Mouse (Mus musculus) gastrocnemius, postnatal 36 days (tissue): ENCODE measurements around the gene Hivep3. TPM values are rescaled to one million over a fixed set of nuclear protein-coding genes. Genes with fewer than 3 reads are reported as not detected.

Experiments
- DNase-seq, 2 experiments: peaks; one replicate each; pipeline ENCODE4 v3.0.0; 2022
- intact Hi-C: fragments of 180-260 bp; cut with DNase I; formaldehyde crosslinking; loops from one replicate; pipeline ENCODE4 v1.15.1; 2025
- total RNA-seq, 2 experiments: library from RNA; stranded (reverse); gene quantifications; 2 replicates each; pipeline ENCODE4 v1.2.3; 2021

Gene Hivep3
- total RNA-seq, 2 experiments from 2014 or later, result 2.2 to 3.5 TPM

GRCm38 (mm10) chr4:119814185-119815132 is 80.9 kb downstream of the Hivep3 start:
- intact Hi-C loops, result no loop called here
- no peak for DNase-seq

GRCm38 (mm10) chr4:119815133-119815792 is 81.7 kb downstream of the Hivep3 start:
- DNase-seq, result no peak
- intact Hi-C loops, result no loop called here

DNA sequence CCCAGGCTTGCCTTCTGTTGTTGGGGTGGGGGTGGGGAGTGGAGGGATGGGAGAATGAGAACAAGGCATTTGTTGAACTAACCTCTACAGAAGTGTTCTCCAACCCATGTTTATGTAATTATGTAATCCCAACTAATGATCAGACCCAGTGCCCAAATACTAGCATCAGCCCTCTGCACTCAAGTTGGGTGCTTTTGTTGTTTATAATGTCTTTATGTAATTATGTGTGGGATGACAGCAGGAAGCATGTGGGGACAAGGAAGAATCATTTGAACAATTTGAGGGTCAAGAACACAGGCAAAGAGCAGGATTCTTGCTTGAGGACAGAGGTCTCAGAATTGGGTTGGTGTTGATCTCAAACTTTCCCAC is 82.2 kb downstream of the Hivep3 start:
- no peak for DNase-seq
- intact Hi-C loops, result no loop called here

DNA sequence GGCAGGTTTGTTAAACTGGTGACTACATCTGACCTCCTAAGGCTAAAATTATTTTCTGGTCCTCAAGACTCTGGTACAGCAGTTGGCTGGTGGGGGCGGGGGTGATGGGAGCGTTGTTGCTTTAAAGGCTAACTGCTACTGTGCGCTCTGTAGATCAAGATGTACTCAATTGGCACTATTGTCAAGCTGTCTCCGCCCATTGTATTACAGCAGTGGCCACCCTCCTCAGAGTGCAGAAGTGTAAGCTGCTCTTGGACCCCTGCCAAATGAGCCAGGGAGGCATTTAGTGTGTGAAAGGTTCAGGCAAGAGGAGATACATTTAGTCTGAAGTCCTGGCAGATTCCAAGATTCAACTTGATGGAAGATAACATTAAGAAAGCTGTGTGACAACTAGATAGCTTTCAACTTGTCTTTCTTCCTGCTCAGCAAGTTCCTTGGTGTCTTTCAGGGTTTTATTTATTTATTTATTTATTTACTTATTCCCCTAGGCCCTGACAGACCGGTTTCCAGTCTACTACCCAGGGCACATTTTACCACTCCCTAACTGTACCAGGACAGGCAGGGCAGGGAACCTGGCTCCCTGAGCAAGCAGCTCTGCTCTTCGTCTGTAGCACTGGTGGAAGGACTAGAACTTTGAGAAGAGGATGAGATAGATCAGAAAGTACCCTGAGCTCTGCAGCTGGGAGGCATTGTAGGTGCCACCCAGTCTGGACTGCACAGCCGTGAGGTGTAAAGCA is 83.2 kb downstream of the Hivep3 start:
- DNase-seq, result no peak
- intact Hi-C loops, result no loop called here

DNA sequence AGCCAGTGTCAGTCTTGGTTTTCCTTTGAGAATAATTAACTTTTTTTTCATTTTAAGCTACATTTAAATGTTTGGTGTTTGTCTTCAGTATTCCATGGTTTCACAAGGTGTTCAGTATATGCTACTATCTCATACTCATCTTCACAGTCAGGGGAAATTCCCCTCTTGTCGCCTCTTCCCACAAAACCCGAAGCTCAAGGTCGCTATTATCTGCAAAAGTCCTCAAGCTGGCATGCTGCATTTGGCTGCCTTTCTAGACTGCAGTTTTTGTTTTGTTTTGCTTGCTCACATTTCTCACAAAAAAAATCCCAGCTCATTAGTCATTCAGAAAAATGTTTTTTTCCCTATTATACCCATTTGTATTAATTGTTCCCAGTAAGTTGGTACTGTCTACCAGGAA is 92.4 kb downstream of the Hivep3 start:
- intact Hi-C loops, result no loop called here
- no peak for DNase-seq

- DNase-seq, result no peak
- intact Hi-C loops, result no loop called here
Observed at GRCm38 (mm10) chr4:119828386-119828785, 94.8 kb downstream of the Hivep3 start.

- DNase-seq, result no peak
- intact Hi-C loops, result no loop called here
Observed at GRCm38 (mm10) chr4:119828996-119829395, 95.4 kb downstream of the Hivep3 start.

DNA sequence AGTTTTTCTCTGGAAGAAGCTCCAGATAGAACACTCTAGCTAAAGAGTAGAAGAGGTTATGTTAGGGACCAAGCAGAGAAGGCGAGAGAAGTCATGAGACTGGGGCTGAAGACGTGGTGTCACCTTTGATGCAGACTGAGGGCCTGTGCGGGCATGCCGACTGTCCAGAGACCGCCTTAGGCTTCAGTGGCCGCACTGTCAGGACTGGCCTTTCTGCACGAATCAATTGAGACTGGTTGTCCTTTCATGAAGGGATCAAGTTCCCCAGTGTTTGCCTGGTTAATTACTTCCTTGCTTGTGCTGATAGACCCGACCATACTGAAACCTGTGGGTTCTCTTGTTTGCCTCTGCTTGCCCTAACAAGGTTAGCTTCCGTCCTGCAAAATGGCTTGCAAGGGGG is 99.7 kb downstream of the Hivep3 start:
- intact Hi-C loops, result no loop called here
- DNase-seq, result no peak

DNA sequence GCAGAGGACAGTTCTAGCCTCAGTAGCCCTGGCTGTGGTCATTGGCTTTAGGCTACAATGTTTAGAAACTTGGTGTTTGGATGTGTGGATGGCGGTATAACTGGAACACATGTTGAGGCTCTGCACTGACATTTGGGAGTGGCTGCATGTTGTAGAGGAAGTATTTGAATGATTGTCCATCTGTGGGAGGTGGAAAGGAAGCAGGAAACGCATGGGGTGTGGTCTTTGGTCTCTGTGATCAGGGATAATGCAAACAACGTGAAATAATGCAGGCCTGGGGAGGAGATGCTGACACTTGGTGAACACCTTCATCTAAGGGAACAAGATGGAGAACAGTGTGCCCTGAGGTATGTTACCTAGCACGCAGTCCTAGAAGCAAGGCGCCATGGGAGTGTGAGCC is 100.3 kb downstream of the Hivep3 start:
- DNase-seq, result no peak
- intact Hi-C loops, result no loop called here

DNA sequence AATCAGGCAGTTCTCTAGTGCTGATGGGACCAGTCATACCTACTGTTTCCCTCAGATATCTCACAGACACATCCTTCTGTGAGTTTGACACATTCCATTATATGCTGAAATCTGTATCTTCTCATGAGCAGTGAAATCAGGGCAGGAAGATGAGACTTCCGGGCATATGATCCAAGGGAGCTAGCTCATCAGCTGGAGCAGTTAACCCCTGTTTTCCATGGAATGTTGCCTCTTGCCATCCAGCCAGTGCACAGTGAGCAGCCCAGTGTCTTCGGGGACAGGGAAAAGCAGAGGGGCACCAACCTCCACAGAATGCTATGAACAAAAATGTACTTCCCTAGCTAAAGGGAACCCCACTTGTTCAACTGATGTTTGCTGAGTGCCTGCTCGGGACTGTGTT is 102.6 kb downstream of the Hivep3 start:
- intact Hi-C loops, result no loop called here
- DNase-seq, result no peak

GRCm38 (mm10) chr4:119837505-119838065 is 104.0 kb downstream of the Hivep3 start:
- no peak for DNase-seq
- intact Hi-C loops, result no loop called here

DNA sequence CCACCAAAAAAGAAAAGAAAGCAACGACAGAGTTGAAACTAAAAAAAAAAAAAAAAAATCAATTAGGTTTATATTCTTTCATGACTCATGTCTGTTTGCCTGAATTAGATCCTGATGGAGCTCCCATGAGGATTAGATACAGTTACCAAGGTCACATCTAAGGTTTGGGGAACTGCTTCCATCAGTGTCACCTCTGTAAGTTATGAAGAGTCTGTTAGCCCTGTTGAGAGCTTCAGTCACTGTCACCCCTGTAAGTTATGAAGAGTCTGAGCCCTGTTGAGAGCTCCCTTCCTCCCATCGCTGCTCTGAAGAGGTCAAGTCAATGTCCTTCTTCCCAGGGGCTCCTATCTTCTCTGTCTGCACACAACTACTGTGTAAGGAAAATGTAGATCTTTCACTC is 104.7 kb downstream of the Hivep3 start:
- DNase-seq, result no peak
- intact Hi-C loops, result no loop called here

DNA sequence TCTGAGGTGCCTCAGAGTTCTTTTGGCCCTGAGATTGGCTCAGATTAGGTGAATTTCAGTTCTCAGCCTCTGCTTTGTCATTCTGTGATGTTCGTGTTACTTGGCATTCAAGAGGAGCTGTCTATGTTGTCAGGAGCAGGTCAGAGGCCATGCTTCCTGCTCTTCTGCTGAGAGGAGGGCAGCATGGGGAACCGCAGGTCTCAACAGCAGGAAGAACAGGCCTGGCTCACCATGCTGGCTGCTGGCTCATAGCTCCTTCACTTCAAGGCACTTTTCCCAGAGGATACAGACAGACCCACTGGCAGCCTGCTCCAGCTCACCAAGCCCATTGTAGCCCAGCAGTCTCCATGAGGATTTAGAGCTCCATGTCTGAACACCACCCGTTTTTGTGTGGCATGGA is 109.7 kb downstream of the Hivep3 start:
- intact Hi-C loops, result no loop called here
- DNase-seq, result no peak

- intact Hi-C loops, result no loop called here
- DNase-seq, result no peak
Observed at GRCm38 (mm10) chr4:119844267-119844666, 110.7 kb downstream of the Hivep3 start.

- no peak for DNase-seq
- intact Hi-C loops, result no loop called here
Observed at GRCm38 (mm10) chr4:119845596-119846161, 112.1 kb downstream of the Hivep3 start.

- DNase-seq, result no peak
- intact Hi-C loops, result no loop called here
Observed at GRCm38 (mm10) chr4:119852483-119852882, 118.9 kb downstream of the Hivep3 start.

DNA sequence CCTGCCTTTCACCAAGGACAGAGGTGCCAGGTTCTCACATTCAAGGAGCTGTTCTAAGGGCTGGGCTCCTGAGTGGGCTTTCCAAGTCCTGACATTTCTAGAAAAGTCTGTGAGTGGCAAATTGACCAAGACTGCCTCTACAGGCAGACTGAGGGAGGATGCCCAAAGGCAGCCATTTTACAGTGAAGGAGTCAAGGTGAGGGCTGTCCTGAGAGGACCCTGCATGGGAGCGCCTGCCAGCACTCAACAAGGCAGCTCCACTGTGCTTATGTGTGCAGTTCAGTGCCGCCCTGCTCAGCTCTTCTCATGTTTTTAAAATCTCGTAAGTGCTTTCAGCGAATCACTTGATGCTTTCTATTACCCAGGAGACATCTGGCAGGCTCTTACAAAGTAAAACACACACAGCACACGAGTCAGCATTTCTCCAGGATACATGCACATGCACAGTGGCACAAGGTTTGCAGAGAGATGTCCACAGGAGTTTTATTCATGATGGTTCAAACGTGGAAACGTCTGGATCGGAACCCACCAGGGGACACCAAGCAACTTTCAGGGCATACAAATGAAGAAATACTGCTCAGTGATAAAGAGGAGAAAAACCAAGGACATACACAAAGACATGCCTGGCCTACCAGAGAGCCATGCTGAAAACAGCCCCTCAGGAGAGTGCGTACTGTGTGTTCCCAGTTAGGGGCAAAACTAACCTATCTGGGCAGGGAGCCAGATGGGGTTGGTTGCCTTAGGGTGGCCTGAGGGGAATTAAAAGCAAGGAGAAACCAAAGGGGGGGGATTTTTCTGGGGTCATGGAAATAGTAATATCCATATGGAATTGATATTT is 120.9 kb downstream of the Hivep3 start:
- intact Hi-C loops, result no loop called here
- no peak for DNase-seq

GRCm38 (mm10) chr4:119859454-119859853 is 125.9 kb downstream of the Hivep3 start:
- DNase-seq, result no peak
- intact Hi-C loops, result no loop called here

DNA sequence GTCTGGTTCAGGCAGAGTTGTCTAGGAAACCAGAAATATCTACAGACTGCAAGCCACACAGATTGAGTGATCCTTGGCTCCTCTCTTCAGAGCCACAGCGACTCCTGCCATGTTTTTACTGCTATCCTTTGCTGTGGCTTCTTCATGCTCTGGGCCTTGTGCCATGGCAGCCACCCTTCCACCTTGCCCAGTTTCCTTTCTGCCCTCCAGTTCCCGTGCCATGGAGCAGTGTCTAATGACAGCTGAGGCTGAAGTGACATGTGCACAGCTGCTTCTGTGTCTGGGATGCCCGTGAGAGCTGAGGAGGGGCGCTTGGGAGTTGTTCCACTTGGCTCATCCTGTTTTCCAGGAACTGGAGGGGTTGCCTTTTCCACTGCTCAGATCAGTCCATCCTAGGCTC is 127.4 kb downstream of the Hivep3 start:
- intact Hi-C loops, result no loop called here
- no peak for DNase-seq
